Mouse (Mus musculus): ENCODE data around the gene Cstl1. TPM values are rescaled to one million over a fixed set of nuclear protein-coding genes. Genes with fewer than 3 reads are reported as not detected.
"Not testable (repeated sequence)": the region's sequence is repeated elsewhere in the genome, so short reads cannot be mapped to it uniquely, and the experiment has no call there.

Cstl1 gene
- under 1 TPM in 1 of 4 experiments, not detected in 3; 0.78 TPM for total RNA-seq (2022)

GRCm38 (mm10) chr2:148750058-148750457, at the start of gene Cstl1:
Cstl1 (plus strand) TSS chr2:148750358.
- DNase-seq (ENCODE audit: low spot score in 2 of 2) = no peak

GRCm38 (mm10) chr2:148706409-148707201, 43.6 kb upstream of the Cstl1 start:
- DNase-seq (ENCODE audit: low spot score in 2 of 2) = no peak

- DNase-seq (ENCODE audit: low spot score in 2 of 2) = no peak
These were observed 43.0 kb upstream of the Cstl1 start for GRCm38 (mm10) chr2:148707202-148707530.

- DNase-seq (ENCODE audit: low spot score in 2 of 2) = no peak
These were observed 37.8 kb upstream of the Cstl1 start for GRCm38 (mm10) chr2:148712326-148712725.

- no peak for DNase-seq (ENCODE audit: low spot score in 2 of 2)
These were observed 33.1 kb upstream of the Cstl1 start for GRCm38 (mm10) chr2:148717072-148717471.

- no peak for DNase-seq (ENCODE audit: low spot score in 2 of 2)
These were observed 30.7 kb upstream of the Cstl1 start for GRCm38 (mm10) chr2:148719271-148719995.

GRCm38 (mm10) chr2:148731614-148732326, 18.4 kb upstream of the Cstl1 start:
- peak in 1 of 2 experiments; percentile 20 for DNase-seq (ENCODE audit: low spot score in 2 of 2)

- peak; percentile 86 to 96 for DNase-seq (ENCODE audit: low spot score in 2 of 2)
These were observed 17.7 kb upstream of the Cstl1 start, which contains the start of gene Napb for GRCm38 (mm10) chr2:148732327-148733000. Napb (minus strand) TSS chr2:148732467.

GRCm38 (mm10) chr2:148743001-148743400, 7.2 kb upstream of the Cstl1 start:
- DNase-seq (ENCODE audit: low spot score in 2 of 2) = peak in 1 of 2 experiments; percentile 77

GRCm38 (mm10) chr2:148743846-148744407, 6.2 kb upstream of the Cstl1 start:
- no peak for DNase-seq (ENCODE audit: low spot score in 2 of 2)

GRCm38 (mm10) chr2:148751893-148752813, 2.0 kb downstream of the Cstl1 start:
- peak; percentile 45 to 51 for DNase-seq (ENCODE audit: low spot score in 2 of 2)

GRCm38 (mm10) chr2:148754310-148754846, 4.2 kb downstream of the Cstl1 start:
- no peak for DNase-seq (ENCODE audit: low spot score in 2 of 2)

- DNase-seq (ENCODE audit: low spot score in 2 of 2) = no peak
These were observed 13.7 kb downstream of the Cstl1 start for GRCm38 (mm10) chr2:148763648-148764388.

- DNase-seq (ENCODE audit: low spot score in 2 of 2) = not testable (repeated sequence)
These were observed 21.2 kb downstream of the Cstl1 start, which contains the start of gene Cst11 for GRCm38 (mm10) chr2:148771397-148771796. Cst11 (minus strand) TSS chr2:148771497.

GRCm38 (mm10) chr2:148781709-148782108, 31.6 kb downstream of the Cstl1 start, which contains the start of gene 8030411F24Rik:
8030411F24Rik (plus strand) TSS chr2:148782009.
- no peak for DNase-seq (ENCODE audit: low spot score in 2 of 2)

GRCm38 (mm10) chr2:148789142-148789541, 39.0 kb downstream of the Cstl1 start, which contains the start of gene Cst12:
Cst12 (plus strand) TSS chr2:148789361.
- no peak for DNase-seq (ENCODE audit: low spot score in 2 of 2)

- DNase-seq (ENCODE audit: low spot score in 2 of 2) = no peak
These were observed 48.3 kb downstream of the Cstl1 start, which contains the start of gene Cst8 for GRCm38 (mm10) chr2:148798485-148798884. Cst8 (plus strand) TSS chr2:148798785.

GRCm38 (mm10) chr2:148801491-148801921, 51.3 kb downstream of the Cstl1 start:
- no peak for DNase-seq (ENCODE audit: low spot score in 2 of 2)

All from left cerebral cortex, adult 8-10 months (tissue).